Mouse (Mus musculus): ENCODE results near the gene Grap2. TPM values are rescaled to one million over a fixed set of nuclear protein-coding genes. Genes with fewer than 3 reads are reported as not detected.

The Grap2 gene
- polyA plus RNA-seq, 1 experiment from 2014 or later = 4.9 TPM

GRCm38 (mm10) chr15:80544115-80544514, 28.3 kb upstream of the Grap2 start:
- H3K36me3 ChIP-seq (ENCODE audit: control insufficient read depth, insufficient read depth, low read length) = no peaks in the 10 kb centered on the region
- H3K27me3 ChIP-seq (ENCODE audit: control insufficient read depth, insufficient read depth, low read length) = no peaks in the 10 kb centered on the region
- ATAC-seq (ENCODE audit: low FRiP score) (no peak), DNase-seq (ENCODE audit: low spot score, missing footprints) (no peak)
- 70% methylated on average over 3 of the region's 3 CpGs for WGBS
- no peak overlapping the region for H3K27ac ChIP-seq (ENCODE audit: low read depth, low read length)
- H3K4me3 ChIP-seq (ENCODE audit: low read depth, low read length) = no peak overlapping the region
- no peaks in the 10 kb centered on the region for H3K4me1 ChIP-seq (ENCODE audit: control insufficient read depth, insufficient read depth, low read length)
- no peaks in the 10 kb centered on the region for H3K9me3 ChIP-seq (ENCODE audit: control insufficient read depth, low read length)
- no peak overlapping the region for H3K9ac ChIP-seq (ENCODE audit: low read length)
- H3K4me2 ChIP-seq = no peak overlapping the region

- Histone ChIP-seq H3K4me3 (ENCODE audit: low read depth, low read length) (no peak overlapping the region), H3K4me2 (no peak overlapping the region), H3K9ac (ENCODE audit: low read length) (no peak overlapping the region), H3K4me1 (ENCODE audit: control insufficient read depth, insufficient read depth, low read length) (no peaks in the 10 kb centered on the region), H3K36me3 (ENCODE audit: control insufficient read depth, insufficient read depth, low read length) (no peaks in the 10 kb centered on the region), H3K9me3 (ENCODE audit: control insufficient read depth, low read length) (no peaks in the 10 kb centered on the region), H3K27me3 (ENCODE audit: control insufficient read depth, insufficient read depth, low read length) (no peaks in the 10 kb centered on the region), H3K27ac (ENCODE audit: low read depth, low read length) (no peak overlapping the region)
- ATAC-seq (ENCODE audit: low FRiP score) (no peak), DNase-seq (ENCODE audit: low spot score, missing footprints) (peak; percentile 23)
- 72% methylated on average over 6 of the region's 6 CpGs for WGBS
Measured at GRCm38 (mm10) chr15:80545430-80545829, 27.0 kb upstream of the Grap2 start.

- DNase-seq (ENCODE audit: low spot score, missing footprints) = no peak
- Histone ChIP-seq H3K4me2 (no peak overlapping the region), H3K4me1 (ENCODE audit: control insufficient read depth, insufficient read depth, low read length) (no peaks in the 10 kb centered on the region), H3K9me3 (ENCODE audit: control insufficient read depth, low read length) (no peaks in the 10 kb centered on the region), H3K9ac (ENCODE audit: low read length) (no peak overlapping the region), H3K27ac (ENCODE audit: low read depth, low read length) (no peak overlapping the region), H3K4me3 (ENCODE audit: low read depth, low read length) (no peak overlapping the region), H3K27me3 (ENCODE audit: control insufficient read depth, insufficient read depth, low read length) (no peaks in the 10 kb centered on the region), H3K36me3 (ENCODE audit: control insufficient read depth, insufficient read depth, low read length) (no peaks in the 10 kb centered on the region)
- WGBS = 93% methylated on average over 6 of the region's 6 CpGs
- no peak for ATAC-seq (ENCODE audit: low FRiP score)
Measured at GRCm38 (mm10) chr15:80554860-80555822, 17.3 kb upstream of the Grap2 start.

- H3K4me3 ChIP-seq (ENCODE audit: low read depth, low read length) = no peak overlapping the region
- no peak overlapping the region for H3K9ac ChIP-seq (ENCODE audit: low read length)
- 74% methylated on average over 2 of the region's 2 CpGs for WGBS
- H3K36me3 ChIP-seq (ENCODE audit: control insufficient read depth, insufficient read depth, low read length) = no peaks in the 10 kb centered on the region
- no peaks in the 10 kb centered on the region for H3K27me3 ChIP-seq (ENCODE audit: control insufficient read depth, insufficient read depth, low read length)
- no peaks in the 10 kb centered on the region for H3K4me1 ChIP-seq (ENCODE audit: control insufficient read depth, insufficient read depth, low read length)
- no peak overlapping the region for H3K27ac ChIP-seq (ENCODE audit: low read depth, low read length)
- no peak for DNase-seq (ENCODE audit: low spot score, missing footprints)
- no peak overlapping the region for H3K4me2 ChIP-seq
- no peak for ATAC-seq (ENCODE audit: low FRiP score)
- no peaks in the 10 kb centered on the region for H3K9me3 ChIP-seq (ENCODE audit: control insufficient read depth, low read length)
Measured at GRCm38 (mm10) chr15:80556021-80556420, 16.4 kb upstream of the Grap2 start.

- Histone ChIP-seq H3K4me2 (no peak overlapping the region), H3K27ac (ENCODE audit: low read depth, low read length) (no peak overlapping the region), H3K27me3 (ENCODE audit: control insufficient read depth, insufficient read depth, low read length) (no peaks in the 10 kb centered on the region), H3K36me3 (ENCODE audit: control insufficient read depth, insufficient read depth, low read length) (no peaks in the 10 kb centered on the region), H3K9me3 (ENCODE audit: control insufficient read depth, low read length) (no peaks in the 10 kb centered on the region), H3K4me3 (ENCODE audit: low read depth, low read length) (no peak overlapping the region), H3K4me1 (ENCODE audit: control insufficient read depth, insufficient read depth, low read length) (no peaks in the 10 kb centered on the region), H3K9ac (ENCODE audit: low read length) (no peak overlapping the region)
- DNase-seq (ENCODE audit: low spot score, missing footprints) (no peak), ATAC-seq (ENCODE audit: low FRiP score) (no peak)
- 78% methylated on average over 4 of the region's 4 CpGs for WGBS
Measured at GRCm38 (mm10) chr15:80557745-80558144, 14.6 kb upstream of the Grap2 start.

- Histone ChIP-seq H3K4me3 (ENCODE audit: low read depth, low read length) (no peak overlapping the region), H3K4me2 (no peak overlapping the region), H3K27ac (ENCODE audit: low read depth, low read length) (no peak overlapping the region), H3K9me3 (ENCODE audit: control insufficient read depth, low read length) (no peaks in the 10 kb centered on the region), H3K36me3 (ENCODE audit: control insufficient read depth, insufficient read depth, low read length) (no peaks in the 10 kb centered on the region), H3K9ac (ENCODE audit: low read length) (no peak overlapping the region), H3K4me1 (ENCODE audit: control insufficient read depth, insufficient read depth, low read length) (no peaks in the 10 kb centered on the region), H3K27me3 (ENCODE audit: control insufficient read depth, insufficient read depth, low read length) (no peaks in the 10 kb centered on the region)
- WGBS = 76% methylated on average over 12 of the region's 12 CpGs
- no peak for DNase-seq (ENCODE audit: low spot score, missing footprints)
- ATAC-seq (ENCODE audit: low FRiP score) = no peak
Measured at GRCm38 (mm10) chr15:80559534-80559933, 12.9 kb upstream of the Grap2 start.

GRCm38 (mm10) chr15:80559978-80560377, 12.4 kb upstream of the Grap2 start:
- no peak overlapping the region for H3K4me2 ChIP-seq
- H3K27me3 ChIP-seq (ENCODE audit: control insufficient read depth, insufficient read depth, low read length) = no peaks in the 10 kb centered on the region
- H3K36me3 ChIP-seq (ENCODE audit: control insufficient read depth, insufficient read depth, low read length) = no peaks in the 10 kb centered on the region
- no peaks in the 10 kb centered on the region for H3K4me1 ChIP-seq (ENCODE audit: control insufficient read depth, insufficient read depth, low read length)
- ATAC-seq (ENCODE audit: low FRiP score) (no peak), DNase-seq (ENCODE audit: low spot score, missing footprints) (no peak)
- 71% methylated on average over 14 of the region's 14 CpGs for WGBS
- no peak overlapping the region for H3K4me3 ChIP-seq (ENCODE audit: low read depth, low read length)
- no peaks in the 10 kb centered on the region for H3K9me3 ChIP-seq (ENCODE audit: control insufficient read depth, low read length)
- no peak overlapping the region for H3K27ac ChIP-seq (ENCODE audit: low read depth, low read length)
- no peak overlapping the region for H3K9ac ChIP-seq (ENCODE audit: low read length)

- Histone ChIP-seq H3K9me3 (ENCODE audit: control insufficient read depth, low read length) (no peaks in the 10 kb centered on the region), H3K27ac (ENCODE audit: low read depth, low read length) (no peak overlapping the region), H3K9ac (ENCODE audit: low read length) (no peak overlapping the region), H3K4me2 (no peak overlapping the region), H3K36me3 (ENCODE audit: control insufficient read depth, insufficient read depth, low read length) (no peaks in the 10 kb centered on the region), H3K4me1 (ENCODE audit: control insufficient read depth, insufficient read depth, low read length) (no peaks in the 10 kb centered on the region), H3K27me3 (ENCODE audit: control insufficient read depth, insufficient read depth, low read length) (no peaks in the 10 kb centered on the region), H3K4me3 (ENCODE audit: low read depth, low read length) (no peak overlapping the region)
- ATAC-seq (ENCODE audit: low FRiP score) (no peak), DNase-seq (ENCODE audit: low spot score, missing footprints) (no peak)
- WGBS = 64% methylated on average over 15 of the region's 15 CpGs
Measured at GRCm38 (mm10) chr15:80560646-80561580, 11.5 kb upstream of the Grap2 start.

- WGBS = 81% methylated on average over 3 of the region's 3 CpGs
- H3K4me3 ChIP-seq (ENCODE audit: low read depth, low read length) = no peak overlapping the region
Measured at GRCm38 (mm10) chr15:80562446-80562845, 9.9 kb upstream of the Grap2 start.

More at GRCm38 (mm10) chr15:80562446-80562845, 9.9 kb upstream of the Grap2 start:
- Histone ChIP-seq H3K27ac (ENCODE audit: low read depth, low read length) (no peak overlapping the region), H3K27me3 (ENCODE audit: control insufficient read depth, insufficient read depth, low read length) (no peaks in the 10 kb centered on the region), H3K9me3 (ENCODE audit: control insufficient read depth, low read length) (no peaks in the 10 kb centered on the region), H3K4me1 (ENCODE audit: control insufficient read depth, insufficient read depth, low read length) (no peaks in the 10 kb centered on the region), H3K9ac (ENCODE audit: low read length) (no peak overlapping the region), H3K36me3 (ENCODE audit: control insufficient read depth, insufficient read depth, low read length) (no peaks in the 10 kb centered on the region), H3K4me2 (no peak overlapping the region)
- DNase-seq (ENCODE audit: low spot score, missing footprints) (no peak), ATAC-seq (ENCODE audit: low FRiP score) (no peak)
